Mouse (Mus musculus): ENCODE measurements around the gene Micu1. TPM values are rescaled to one million over a fixed set of nuclear protein-coding genes. Genes with fewer than 3 reads are reported as not detected.

Gene Micu1
- polyA plus RNA-seq, 1 experiment from 2014 or later: 42.8 TPM

- WGBS (ENCODE audit: insufficient replicate concordance): 77% methylated on average over 13 of the region's 13 CpGs
- H3K27me3 ChIP-seq (ENCODE audit: control insufficient read depth, insufficient read depth, low read length): no peaks in the 10 kb centered on the region
- H3K9me3 ChIP-seq (replicated peaks; ENCODE audit: control insufficient read depth, low read length): no peaks in the 10 kb centered on the region
- no peak overlapping the region for H3K4me3 ChIP-seq (ENCODE audit: low read depth, low read length)
- H3K36me3 ChIP-seq (ENCODE audit: control insufficient read depth, insufficient read depth, low read length): no peaks in the 10 kb centered on the region
- H3K9ac ChIP-seq (ENCODE audit: low read depth, low read length): no peak overlapping the region
- no peak overlapping the region for H3K27ac ChIP-seq (ENCODE audit: low read depth, low read length)
- peaks cover 15% of the 10 kb centered on the region for H3K4me1 ChIP-seq (ENCODE audit: control insufficient read depth, insufficient read depth, low read length)
- ATAC-seq (replicated peaks; ENCODE audit: insufficient number of reproducible peaks, low FRiP score, low TSS enrichment): no peak
- no peak overlapping the region for H3K4me2 ChIP-seq
These were observed 71.3 kb downstream of the Micu1 start for GRCm38 (mm10) chr10:59773441-59774140.

- Histone ChIP-seq H3K9me3 (replicated peaks; ENCODE audit: control insufficient read depth, low read length) (no peaks in the 10 kb centered on the region), H3K36me3 (ENCODE audit: control insufficient read depth, insufficient read depth, low read length) (no peaks in the 10 kb centered on the region), H3K27ac (ENCODE audit: low read depth, low read length) (no peak overlapping the region), H3K27me3 (ENCODE audit: control insufficient read depth, insufficient read depth, low read length) (no peaks in the 10 kb centered on the region), H3K4me2 (no peak overlapping the region), H3K4me1 (ENCODE audit: control insufficient read depth, insufficient read depth, low read length) (peaks cover 11% of the 10 kb centered on the region), H3K9ac (ENCODE audit: low read depth, low read length) (no peak overlapping the region), H3K4me3 (ENCODE audit: low read depth, low read length) (no peak overlapping the region)
- no peak for ATAC-seq (replicated peaks; ENCODE audit: insufficient number of reproducible peaks, low FRiP score, low TSS enrichment)
- 78% methylated on average over 3 of the region's 3 CpGs for WGBS (ENCODE audit: insufficient replicate concordance)
These were observed 71.9 kb downstream of the Micu1 start for GRCm38 (mm10) chr10:59774141-59774534.

DNA sequence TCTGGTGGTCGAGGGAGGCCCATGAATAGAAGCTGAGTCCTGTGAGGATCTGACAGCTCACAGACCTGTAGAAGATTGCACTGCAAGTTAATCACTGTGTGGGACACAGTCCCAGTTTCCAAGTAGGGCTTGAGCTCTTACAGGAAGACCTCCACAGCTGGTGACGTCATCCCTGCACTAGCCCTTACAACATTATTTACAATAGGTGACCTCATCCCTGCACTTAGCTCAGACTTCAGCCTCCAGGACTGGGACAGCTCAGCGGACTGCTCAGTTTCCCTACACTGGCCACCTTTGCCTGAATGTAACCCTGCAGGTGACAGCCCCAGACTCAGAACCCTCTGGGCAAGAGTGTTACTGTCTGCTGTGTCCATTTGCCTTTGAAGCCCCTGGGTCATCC, 75.0 kb downstream of the Micu1 start:
- ATAC-seq (replicated peaks; ENCODE audit: insufficient number of reproducible peaks, low FRiP score, low TSS enrichment): peak; percentile 35; the same call in 1 of the 2 replicates
- no peak overlapping the region for H3K9ac ChIP-seq (ENCODE audit: low read depth, low read length)
- H3K9me3 ChIP-seq (replicated peaks; ENCODE audit: control insufficient read depth, low read length): no peaks in the 10 kb centered on the region
- 35% methylated on average over 3 of the region's 3 CpGs for WGBS (ENCODE audit: insufficient replicate concordance)
- no peaks in the 10 kb centered on the region for H3K27me3 ChIP-seq (ENCODE audit: control insufficient read depth, insufficient read depth, low read length)
- H3K4me3 ChIP-seq (ENCODE audit: low read depth, low read length): no peak overlapping the region
- H3K36me3 ChIP-seq (ENCODE audit: control insufficient read depth, insufficient read depth, low read length): no peaks in the 10 kb centered on the region
- H3K27ac ChIP-seq (ENCODE audit: low read depth, low read length): no peak overlapping the region
- H3K4me2 ChIP-seq: no peak overlapping the region
- peaks cover 11% of the 10 kb centered on the region for H3K4me1 ChIP-seq (ENCODE audit: control insufficient read depth, insufficient read depth, low read length)

DNA sequence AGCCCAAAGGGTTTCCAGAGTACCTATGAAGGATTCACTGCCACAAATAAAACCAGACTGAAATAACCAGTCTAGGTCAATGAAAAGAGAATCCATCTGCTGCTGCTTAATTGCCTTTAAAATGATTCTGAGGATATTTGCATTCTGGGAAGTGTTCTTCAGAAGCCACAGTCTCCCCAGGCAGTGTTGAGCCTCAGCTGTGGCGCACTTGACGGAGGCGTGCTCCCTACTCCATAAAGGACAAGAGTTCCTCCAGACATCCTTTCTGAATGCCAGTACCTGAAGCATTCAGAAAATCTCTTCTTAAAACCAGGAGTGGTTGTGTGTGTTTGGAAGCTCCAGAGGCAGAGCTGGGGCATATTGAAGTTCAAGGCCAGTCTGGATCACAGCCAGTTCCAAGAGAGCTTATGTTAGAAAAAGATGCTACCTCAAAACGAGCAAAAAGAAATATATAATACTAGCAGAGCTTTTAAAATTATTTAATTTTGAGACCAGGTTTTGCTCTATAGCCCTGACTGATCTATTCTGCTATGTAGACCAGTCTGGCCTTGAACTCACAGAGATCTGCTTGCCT, 75.9 kb downstream of the Micu1 start:
- Histone ChIP-seq H3K27me3 (ENCODE audit: control insufficient read depth, insufficient read depth, low read length) (no peaks in the 10 kb centered on the region), H3K36me3 (ENCODE audit: control insufficient read depth, insufficient read depth, low read length) (no peaks in the 10 kb centered on the region), H3K9me3 (replicated peaks; ENCODE audit: control insufficient read depth, low read length) (no peaks in the 10 kb centered on the region), H3K4me2 (no peak overlapping the region), H3K4me1 (ENCODE audit: control insufficient read depth, insufficient read depth, low read length) (peaks cover 11% of the 10 kb centered on the region), H3K9ac (ENCODE audit: low read depth, low read length) (no peak overlapping the region), H3K4me3 (ENCODE audit: low read depth, low read length) (no peak overlapping the region), H3K27ac (ENCODE audit: low read depth, low read length) (no peak overlapping the region)
- ATAC-seq (replicated peaks; ENCODE audit: insufficient number of reproducible peaks, low FRiP score, low TSS enrichment): no peak
- 90% methylated on average over 4 of the region's 4 CpGs for WGBS (ENCODE audit: insufficient replicate concordance)

DNA sequence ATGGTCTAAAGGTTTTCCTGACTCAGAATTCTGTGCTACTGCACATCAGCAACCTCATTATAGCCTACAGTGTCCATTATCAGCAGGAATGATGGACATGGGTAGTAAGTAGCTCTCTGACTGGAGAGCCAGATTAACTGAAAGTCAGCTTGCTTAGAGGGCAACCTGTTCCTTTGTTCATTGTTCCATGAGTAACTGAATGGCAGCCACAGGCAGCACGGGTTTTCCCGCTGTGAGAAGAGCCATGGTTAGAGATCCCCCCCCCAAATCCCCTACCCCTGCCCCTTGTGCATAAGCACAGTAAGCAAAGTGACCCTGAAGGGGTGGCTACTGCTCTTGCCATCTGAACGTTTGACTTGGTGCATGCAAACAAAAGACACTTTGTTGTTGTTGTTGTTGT, 78.4 kb downstream of the Micu1 start:
- no peak overlapping the region for H3K9ac ChIP-seq (ENCODE audit: low read depth, low read length)
- no peak overlapping the region for H3K27ac ChIP-seq (ENCODE audit: low read depth, low read length)
- H3K36me3 ChIP-seq (ENCODE audit: control insufficient read depth, insufficient read depth, low read length): no peaks in the 10 kb centered on the region
- no peak overlapping the region for H3K4me2 ChIP-seq
- no peaks in the 10 kb centered on the region for H3K9me3 ChIP-seq (replicated peaks; ENCODE audit: control insufficient read depth, low read length)
- no peak for ATAC-seq (replicated peaks; ENCODE audit: insufficient number of reproducible peaks, low FRiP score, low TSS enrichment)
- WGBS (ENCODE audit: insufficient replicate concordance): 58% methylated on average over 3 of the region's 3 CpGs
- no peaks in the 10 kb centered on the region for H3K27me3 ChIP-seq (ENCODE audit: control insufficient read depth, insufficient read depth, low read length)
- peaks cover 11% of the 10 kb centered on the region for H3K4me1 ChIP-seq (ENCODE audit: control insufficient read depth, insufficient read depth, low read length)
- no peak overlapping the region for H3K4me3 ChIP-seq (ENCODE audit: low read depth, low read length)

DNA sequence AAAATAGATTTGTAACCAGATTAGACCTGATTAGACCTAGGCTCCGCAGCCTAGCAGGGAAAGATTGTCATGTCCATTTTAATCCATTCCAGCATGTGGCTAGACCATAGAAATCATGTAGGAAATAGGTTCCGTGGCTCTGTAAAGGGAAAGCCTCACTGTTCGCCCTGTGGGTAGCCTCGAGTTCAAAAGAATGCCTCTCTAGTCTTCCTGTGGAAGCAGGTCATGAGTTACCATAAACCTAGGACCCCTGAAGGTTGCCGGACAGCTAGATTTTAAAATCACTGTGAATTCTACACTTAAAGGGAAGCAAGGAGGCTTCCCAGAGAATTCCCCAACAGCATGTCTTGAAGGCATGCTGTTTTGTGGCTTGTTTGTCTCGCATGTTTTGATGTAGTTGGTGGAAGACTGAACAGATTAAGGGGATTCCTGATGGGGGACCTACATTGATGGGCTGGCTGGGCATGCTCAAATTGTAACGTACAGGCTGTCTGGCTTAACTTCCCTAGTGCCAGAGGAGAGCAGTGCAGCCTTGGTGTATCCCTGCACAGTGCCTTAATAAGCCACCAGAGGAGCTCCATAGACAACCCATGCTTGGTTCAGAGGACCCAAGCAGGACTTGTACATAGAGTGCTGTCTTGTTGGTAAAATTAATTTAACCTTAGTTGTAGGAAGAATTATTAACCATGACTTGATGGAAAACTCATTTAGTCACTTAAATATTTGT, 79.1 kb downstream of the Micu1 start:
- no peak overlapping the region for H3K4me3 ChIP-seq (ENCODE audit: low read depth, low read length)
- no peak overlapping the region for H3K9ac ChIP-seq (ENCODE audit: low read depth, low read length)
- no peak overlapping the region for H3K27ac ChIP-seq (ENCODE audit: low read depth, low read length)
- peaks cover 11% of the 10 kb centered on the region for H3K4me1 ChIP-seq (ENCODE audit: control insufficient read depth, insufficient read depth, low read length)
- no peaks in the 10 kb centered on the region for H3K36me3 ChIP-seq (ENCODE audit: control insufficient read depth, insufficient read depth, low read length)
- H3K27me3 ChIP-seq (ENCODE audit: control insufficient read depth, insufficient read depth, low read length): no peaks in the 10 kb centered on the region
- H3K4me2 ChIP-seq: no peak overlapping the region
- no peaks in the 10 kb centered on the region for H3K9me3 ChIP-seq (replicated peaks; ENCODE audit: control insufficient read depth, low read length)
- WGBS (ENCODE audit: insufficient replicate concordance): 76% methylated on average over 7 of the region's 7 CpGs
- ATAC-seq (replicated peaks; ENCODE audit: insufficient number of reproducible peaks, low FRiP score, low TSS enrichment): no peak

DNA sequence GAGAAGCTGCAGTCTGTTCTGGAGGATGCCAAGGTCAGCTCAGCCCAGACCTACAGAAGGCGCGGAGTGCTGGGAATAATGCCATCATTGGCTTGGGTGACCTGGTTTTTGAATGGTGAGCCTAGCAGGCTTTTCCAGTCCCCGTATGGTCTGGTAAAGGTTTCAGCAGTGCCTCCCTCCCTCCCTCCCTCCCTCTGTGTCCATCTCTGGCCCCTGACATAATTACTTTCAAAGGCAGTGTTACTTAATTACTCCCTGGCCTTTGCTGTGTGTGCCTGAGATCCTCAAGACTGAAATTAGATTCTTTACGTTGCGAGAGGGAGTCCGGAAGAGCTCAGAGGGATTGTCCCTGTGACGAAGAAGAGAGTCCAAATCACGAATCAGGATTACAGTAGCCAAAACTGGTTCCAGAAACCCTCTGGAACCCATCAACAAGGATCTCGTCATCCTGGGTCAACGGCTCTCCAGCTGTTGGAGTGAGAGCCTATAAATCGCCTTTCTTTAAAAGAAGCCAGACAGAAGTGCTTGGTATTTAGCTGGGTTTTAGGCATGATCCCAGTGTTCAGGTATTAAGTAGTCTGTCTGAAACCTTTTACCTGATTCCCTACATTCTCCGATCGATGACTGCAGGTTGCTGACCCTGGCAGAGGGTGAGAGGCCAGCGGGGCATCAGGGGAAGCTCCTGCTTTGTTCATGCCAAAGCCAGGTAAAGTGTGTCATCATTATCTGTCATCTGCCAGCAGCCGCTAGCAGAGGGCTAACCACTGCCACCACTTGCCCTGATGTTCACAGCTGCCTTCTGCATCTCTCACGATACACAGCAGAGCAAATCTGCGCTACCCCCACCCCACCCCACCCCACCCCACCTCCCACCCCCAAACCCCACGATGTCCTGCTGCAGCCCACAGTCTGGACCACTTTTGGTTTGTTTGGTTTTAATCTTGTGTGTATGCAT, 82.7 kb downstream of the Micu1 start:
- Histone ChIP-seq H3K4me2 (no peak overlapping the region), H3K4me3 (ENCODE audit: low read depth, low read length) (no peak overlapping the region), H3K9me3 (replicated peaks; ENCODE audit: control insufficient read depth, low read length) (no peaks in the 10 kb centered on the region), H3K4me1 (ENCODE audit: control insufficient read depth, insufficient read depth, low read length) (no peaks in the 10 kb centered on the region; the same call in 1 of the 2 replicates), H3K27me3 (ENCODE audit: control insufficient read depth, insufficient read depth, low read length) (no peaks in the 10 kb centered on the region), H3K27ac (ENCODE audit: low read depth, low read length) (no peak overlapping the region), H3K9ac (ENCODE audit: low read depth, low read length) (no peak overlapping the region), H3K36me3 (ENCODE audit: control insufficient read depth, insufficient read depth, low read length) (no peaks in the 10 kb centered on the region)
- 82% methylated on average over 18 of the region's 18 CpGs for WGBS (ENCODE audit: insufficient replicate concordance)
- ATAC-seq (replicated peaks; ENCODE audit: insufficient number of reproducible peaks, low FRiP score, low TSS enrichment): no peak

DNA sequence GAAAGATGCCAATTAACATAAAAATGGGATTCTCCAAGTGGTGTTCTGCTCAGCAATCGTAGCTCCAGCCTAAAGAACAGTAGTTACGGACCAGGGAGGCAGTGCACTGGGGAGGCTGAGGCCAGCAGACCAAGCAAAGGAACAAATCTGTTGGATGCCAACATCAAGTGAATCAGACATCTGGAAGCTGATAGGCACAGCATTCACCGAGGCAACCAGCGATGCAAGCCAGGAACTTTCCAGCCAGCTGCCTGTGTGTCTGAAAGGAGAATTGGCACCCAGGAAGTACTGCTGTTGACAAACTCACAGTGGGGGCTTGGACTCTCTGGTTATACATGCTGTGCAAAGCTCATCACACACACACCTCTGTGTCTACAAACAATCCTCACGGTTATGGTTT, 84.0 kb downstream of the Micu1 start:
- Histone ChIP-seq H3K27me3 (ENCODE audit: control insufficient read depth, insufficient read depth, low read length) (no peaks in the 10 kb centered on the region), H3K27ac (ENCODE audit: low read depth, low read length) (no peak overlapping the region), H3K4me1 (ENCODE audit: control insufficient read depth, insufficient read depth, low read length) (no peaks in the 10 kb centered on the region), H3K9me3 (replicated peaks; ENCODE audit: control insufficient read depth, low read length) (no peaks in the 10 kb centered on the region), H3K4me3 (ENCODE audit: low read depth, low read length) (no peak overlapping the region), H3K4me2 (no peak overlapping the region), H3K36me3 (ENCODE audit: control insufficient read depth, insufficient read depth, low read length) (no peaks in the 10 kb centered on the region), H3K9ac (ENCODE audit: low read depth, low read length) (no peak overlapping the region)
- WGBS (ENCODE audit: insufficient replicate concordance): 68% methylated on average over 5 of the region's 5 CpGs
- ATAC-seq (replicated peaks; ENCODE audit: insufficient number of reproducible peaks, low FRiP score, low TSS enrichment): no peak

Measured in heart, embryonic 11.5 days (tissue).